Mouse (Mus musculus) cerebellum, postnatal 4 days (tissue): ENCODE results near the gene Cab39l.
"Not testable (repeated sequence)": the region's sequence is repeated elsewhere in the genome, so short reads cannot be mapped to it uniquely, and the experiment has no call there.

Experiments
- DNase-seq, 2 experiments: peaks; one replicate each; pipeline ENCODE4 v3.0.0; 2022; ENCODE audit warnings: low spot score in 2 of 2, mixed read lengths in 1 of 2

The Cab39l gene

GRCm38 (mm10) chr14:59566756-59567155 is 126.0 kb downstream of the Cab39l start:
- DNase-seq, result no peak

- DNase-seq, result no peak
Observed at GRCm38 (mm10) chr14:59576385-59576784, 135.6 kb downstream of the Cab39l start.

GRCm38 (mm10) chr14:59590614-59591013 is 149.8 kb downstream of the Cab39l start:
- DNase-seq, result no peak

GRCm38 (mm10) chr14:59591901-59592300 is 151.1 kb downstream of the Cab39l start:
- no peak for DNase-seq

GRCm38 (mm10) chr14:59592593-59592992 is 151.8 kb downstream of the Cab39l start:
- no peak for DNase-seq

- no peak for DNase-seq
Observed at GRCm38 (mm10) chr14:59594988-59595387, 154.2 kb downstream of the Cab39l start.

GRCm38 (mm10) chr14:59597398-59598259 is 156.9 kb downstream of the Cab39l start, which contains the start of gene Cdadc1:
Gene Cdadc1 (minus strand): TSS chr14:59597959.
- peak; percentile 99 for DNase-seq

- DNase-seq, result no peak
Observed at GRCm38 (mm10) chr14:59598260-59598627, 157.5 kb downstream of the Cab39l start.

GRCm38 (mm10) chr14:59604002-59604645 is 163.4 kb downstream of the Cab39l start:
- no peak for DNase-seq

GRCm38 (mm10) chr14:59605671-59606353 is 165.0 kb downstream of the Cab39l start:
- peak; percentile 65 to 75 for DNase-seq

- no peak for DNase-seq
Observed at GRCm38 (mm10) chr14:59607021-59607420, 166.2 kb downstream of the Cab39l start.

- DNase-seq, result peak in 1 of 2 experiments; percentile 76
Observed at GRCm38 (mm10) chr14:59612920-59613625, 172.3 kb downstream of the Cab39l start.

GRCm38 (mm10) chr14:59614149-59614548 is 173.4 kb downstream of the Cab39l start:
- not testable (repeated sequence) for DNase-seq

- DNase-seq, result no peak
Observed at GRCm38 (mm10) chr14:59616802-59617201, 176.0 kb downstream of the Cab39l start.

- no peak for DNase-seq
Observed at GRCm38 (mm10) chr14:59624326-59624885, 183.6 kb downstream of the Cab39l start.

- peak; percentile 47 to 73 for DNase-seq
Observed at GRCm38 (mm10) chr14:59625158-59625805, 184.5 kb downstream of the Cab39l start, which contains the start of gene Shisa2. Gene Shisa2 (plus strand): TSS chr14:59625308.

- DNase-seq, result peak in 1 of 2 experiments; percentile 64
Observed at GRCm38 (mm10) chr14:59625806-59626364, 185.1 kb downstream of the Cab39l start.

GRCm38 (mm10) chr14:59626711-59627110 is 185.9 kb downstream of the Cab39l start:
- peak in 1 of 2 experiments; percentile 31 for DNase-seq

GRCm38 (mm10) chr14:59627142-59627680 is 186.4 kb downstream of the Cab39l start:
- no peak for DNase-seq

- DNase-seq, result peak in 1 of 2 experiments; percentile 40
Observed at GRCm38 (mm10) chr14:59627823-59628222, 187.1 kb downstream of the Cab39l start.
